Mouse (Mus musculus): ENCODE measurements around the gene Stkld1. TPM values are rescaled to one million over a fixed set of nuclear protein-coding genes. Genes with fewer than 3 reads are reported as not detected.
"Not testable (repeated sequence)": the region's sequence is repeated elsewhere in the genome, so short reads cannot be mapped to it uniquely, and the experiment has no call there.

The Stkld1 gene
- polyA plus RNA-seq (2015; fragmentation: Nextera tagmentation; extraction: Ambion mirVana): 0.33 TPM in 1 of 2 replicates, not detected in the other

- H3K9ac ChIP-seq: peak within 1 kb of the TSS; percentile 99
- under 1% methylated on average over 28 of the region's 70 CpGs for WGBS
- peak; percentile 96 for ATAC-seq
Observed at GRCm38 (mm10) chr2:26933304-26934055, at the start of gene Stkld1, which contains the start of gene Surf4. Gene Stkld1 (plus strand): TSS chr2:26934047. Gene Surf4 (minus strand): TSS chr2:26933928.

GRCm38 (mm10) chr2:26885541-26885940, 48.3 kb upstream of the Stkld1 start:
- not testable (repeated sequence) for H3K27ac ChIP-seq; H3K4me3 ChIP-seq; H3K27me3 ChIP-seq; H3K4me2 ChIP-seq; ATAC-seq; H3K9ac ChIP-seq; H3K9me3 ChIP-seq (replicated peaks); H3K4me1 ChIP-seq
- H3K36me3 ChIP-seq (ENCODE audit: poor library complexity, severe bottlenecking): peaks cover 30% of the 10 kb centered on the region
- 64% methylated on average over 2 of the region's 2 CpGs for WGBS

More at GRCm38 (mm10) chr2:26933304-26934055, at the start of gene Stkld1, which contains the start of gene Surf4:
- Histone ChIP-seq H3K4me1 (peaks cover 29% of the 10 kb centered on the region), H3K36me3 (ENCODE audit: poor library complexity, severe bottlenecking) (peaks cover 23% of the 10 kb centered on the region), H3K27me3 (no peaks in the 10 kb centered on the region), H3K4me2 (peak within 1 kb of the TSS; percentile 92), H3K27ac (peak within 1 kb of the TSS; percentile 60), H3K9me3 (replicated peaks) (no peaks in the 10 kb centered on the region), H3K4me3 (peak within 1 kb of the TSS; percentile 95)

GRCm38 (mm10) chr2:26886170-26886569, 47.7 kb upstream of the Stkld1 start:
- H3K4me1 ChIP-seq; H3K9ac ChIP-seq; H3K4me3 ChIP-seq; H3K27ac ChIP-seq; H3K27me3 ChIP-seq; H3K9me3 ChIP-seq (replicated peaks); ATAC-seq; H3K4me2 ChIP-seq: not testable (repeated sequence)
- H3K36me3 ChIP-seq (ENCODE audit: poor library complexity, severe bottlenecking): peaks cover 36% of the 10 kb centered on the region
- 44% methylated on average over 3 of the region's 4 CpGs for WGBS

GRCm38 (mm10) chr2:26895898-26896297, 37.9 kb upstream of the Stkld1 start:
- no peaks in the 10 kb centered on the region for H3K9me3 ChIP-seq (replicated peaks)
- H3K27me3 ChIP-seq: no peaks in the 10 kb centered on the region
- no peak overlapping the region for H3K4me2 ChIP-seq
- no peak overlapping the region for H3K27ac ChIP-seq
- H3K36me3 ChIP-seq (ENCODE audit: poor library complexity, severe bottlenecking): peaks cover 93% of the 10 kb centered on the region
- H3K9ac ChIP-seq: no peak overlapping the region
- peaks cover 4% of the 10 kb centered on the region; the same call in 1 of the 2 replicates for H3K4me1 ChIP-seq
- WGBS: 92% methylated on average over 4 of the region's 4 CpGs
- no peak overlapping the region for H3K4me3 ChIP-seq
- no peak for ATAC-seq

- no peak for ATAC-seq
- 86% methylated on average over 1 of the region's 1 CpGs for WGBS
- Histone ChIP-seq H3K4me3 (no peak overlapping the region), H3K4me2 (0 out of 2 replicates have a peak overlapping the region, but pooled peaks have one; percentile 73), H3K9me3 (replicated peaks) (no peaks in the 10 kb centered on the region), H3K27me3 (no peaks in the 10 kb centered on the region), H3K36me3 (ENCODE audit: poor library complexity, severe bottlenecking) (peaks cover 65% of the 10 kb centered on the region), H3K9ac (no peak overlapping the region), H3K27ac (no peak overlapping the region), H3K4me1 (peaks cover 29% of the 10 kb centered on the region)
Observed at GRCm38 (mm10) chr2:26900731-26901130, 33.1 kb upstream of the Stkld1 start.

GRCm38 (mm10) chr2:26901834-26902400, 31.9 kb upstream of the Stkld1 start:
- H3K27me3 ChIP-seq: no peaks in the 10 kb centered on the region
- H3K36me3 ChIP-seq (ENCODE audit: poor library complexity, severe bottlenecking): peaks cover 65% of the 10 kb centered on the region
- 10% methylated on average over 7 of the region's 7 CpGs for WGBS
- H3K9me3 ChIP-seq (replicated peaks): no peaks in the 10 kb centered on the region
- peak overlapping the region; percentile 73 for H3K9ac ChIP-seq
- H3K4me3 ChIP-seq: peak overlapping the region; percentile 68
- H3K27ac ChIP-seq: no peak overlapping the region
- peaks cover 29% of the 10 kb centered on the region for H3K4me1 ChIP-seq
- peak overlapping the region; percentile 73 for H3K4me2 ChIP-seq
- no peak for ATAC-seq

GRCm38 (mm10) chr2:26902467-26903220, 31.2 kb upstream of the Stkld1 start, which contains the start of gene Surf6:
Gene Surf6 (minus strand): TSS chr2:26902879.
- H3K27ac ChIP-seq: peak within 1 kb of the TSS; percentile 92
- H3K4me3 ChIP-seq: peak within 1 kb of the TSS; percentile 68
- peak within 1 kb of the TSS; percentile 73 for H3K4me2 ChIP-seq
- H3K27me3 ChIP-seq: no peaks in the 10 kb centered on the region
- under 1% methylated on average over 41 of the region's 41 CpGs for WGBS
- peak within 1 kb of the TSS; percentile 73 for H3K9ac ChIP-seq
- H3K9me3 ChIP-seq (replicated peaks): no peaks in the 10 kb centered on the region
- peaks cover 32% of the 10 kb centered on the region for H3K4me1 ChIP-seq
- H3K36me3 ChIP-seq (ENCODE audit: poor library complexity, severe bottlenecking): peaks cover 65% of the 10 kb centered on the region
- ATAC-seq: peak; percentile 96

- Histone ChIP-seq H3K27me3 (no peaks in the 10 kb centered on the region), H3K27ac (peak overlapping the region; percentile 92), H3K36me3 (ENCODE audit: poor library complexity, severe bottlenecking) (peaks cover 65% of the 10 kb centered on the region), H3K9ac (peak overlapping the region; percentile 73), H3K4me2 (peak overlapping the region; percentile 73), H3K9me3 (replicated peaks) (no peaks in the 10 kb centered on the region), H3K4me3 (peak overlapping the region; percentile 68), H3K4me1 (peaks cover 37% of the 10 kb centered on the region)
- 13% methylated on average over 7 of the region's 7 CpGs for WGBS
- ATAC-seq: no peak
Observed at GRCm38 (mm10) chr2:26903311-26903710, 30.5 kb upstream of the Stkld1 start.

- no peak for ATAC-seq
- WGBS: 89% methylated on average over 2 of the region's 2 CpGs
- H3K4me2 ChIP-seq: no peak overlapping the region
- no peak overlapping the region for H3K27ac ChIP-seq
- H3K27me3 ChIP-seq: no peaks in the 10 kb centered on the region
- no peaks in the 10 kb centered on the region for H3K9me3 ChIP-seq (replicated peaks)
- H3K36me3 ChIP-seq (ENCODE audit: poor library complexity, severe bottlenecking): peaks cover 46% of the 10 kb centered on the region
- no peak overlapping the region for H3K9ac ChIP-seq
- no peak overlapping the region for H3K4me3 ChIP-seq
- peaks cover 50% of the 10 kb centered on the region for H3K4me1 ChIP-seq
Observed at GRCm38 (mm10) chr2:26905936-26906335, 27.9 kb upstream of the Stkld1 start.

GRCm38 (mm10) chr2:26906431-26906830, 27.4 kb upstream of the Stkld1 start:
- no peaks in the 10 kb centered on the region for H3K27me3 ChIP-seq
- H3K4me1 ChIP-seq: peaks cover 46% of the 10 kb centered on the region
- H3K9ac ChIP-seq: no peak overlapping the region
- no peak for ATAC-seq
- H3K36me3 ChIP-seq (ENCODE audit: poor library complexity, severe bottlenecking): peaks cover 47% of the 10 kb centered on the region
- WGBS: 93% methylated on average over 3 of the region's 3 CpGs
- H3K4me2 ChIP-seq: no peak overlapping the region
- H3K9me3 ChIP-seq (replicated peaks): no peaks in the 10 kb centered on the region
- H3K27ac ChIP-seq: no peak overlapping the region
- no peak overlapping the region for H3K4me3 ChIP-seq

GRCm38 (mm10) chr2:26907109-26907508, 26.7 kb upstream of the Stkld1 start:
- no peaks in the 10 kb centered on the region for H3K9me3 ChIP-seq (replicated peaks)
- H3K36me3 ChIP-seq (ENCODE audit: poor library complexity, severe bottlenecking): peaks cover 53% of the 10 kb centered on the region
- H3K9ac ChIP-seq: no peak overlapping the region
- no peak overlapping the region for H3K4me2 ChIP-seq
- H3K4me3 ChIP-seq: no peak overlapping the region
- no peak overlapping the region for H3K27ac ChIP-seq
- ATAC-seq: no peak
- WGBS: 61% methylated on average over 4 of the region's 4 CpGs
- H3K4me1 ChIP-seq: peaks cover 46% of the 10 kb centered on the region
- no peaks in the 10 kb centered on the region for H3K27me3 ChIP-seq
